Mouse (Mus musculus) heart, adult 2 months (tissue): Measurements from ENCODE around the gene 1700012B09Rik.

Source experiments
- CTCF ChIP-seq: fragments of 200-600 bp; IDR thresholded peaks from 2 replicates; pipeline ENCODE4 v1.8.1; 2022; ENCODE audit warnings: antibody characterized with exemption, mild to moderate bottlenecking, moderate library complexity
- EP300 ChIP-seq: fragments of 200-500 bp; IDR thresholded peaks from 2 replicates; pipeline ENCODE4 v1.6.1; 2011; ENCODE audit warnings: low read depth, low read length, control low read depth; ENCODE audit not compliant: insufficient read depth
- POLR2A ChIP-seq: fragments of 200-500 bp; IDR thresholded peaks from 2 replicates; pipeline ENCODE4 v1.6.1; 2011; ENCODE audit warnings: mild to moderate bottlenecking, low read depth, low read length, control low read depth; ENCODE audit not compliant: insufficient read depth

DNA sequence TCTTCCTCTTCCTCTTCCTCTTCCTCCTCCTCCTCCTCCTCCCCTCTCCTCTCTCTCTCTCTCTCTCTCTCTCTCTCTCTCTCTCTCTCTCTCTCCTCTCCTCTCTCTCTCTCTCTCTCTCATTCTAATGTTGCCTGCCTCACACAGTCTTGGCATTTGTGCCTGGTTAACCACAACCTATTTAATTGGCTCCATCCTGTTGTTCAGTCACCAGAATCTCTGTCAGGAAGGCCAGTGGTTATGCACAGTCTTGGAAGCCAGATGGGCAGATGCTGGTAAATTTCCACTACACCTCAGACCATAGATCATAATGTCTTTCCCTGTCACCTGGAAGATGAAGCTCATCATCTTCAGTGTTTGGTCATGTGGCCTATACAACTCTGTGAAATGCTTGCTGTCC lies 11.6 kb downstream of the 1700012B09Rik start:
- TF ChIP-seq POLR2A = no peak
- TF ChIP-seq CTCF = no peak
- no peak for TF ChIP-seq EP300
